Mouse (Mus musculus): ENCODE measurements at regions not wholly inside any gene's neighbourhood (a gene's known extent, or its start where the extent isn't known, plus 50 kb on each side); places are given as distances from the start of the nearest gene placed in this dataset.
A peak's percentile ranks its signal among the peaks of the same experiment; 100 is the strongest.

- no peak overlapping the region for H3K9ac ChIP-seq (replicated peaks; ENCODE audit: low read length, poor library complexity, severe bottlenecking)
- no peak overlapping the region for H3K27ac ChIP-seq (ENCODE audit: low read depth, low read length)
- H3K4me1 ChIP-seq (ENCODE audit: insufficient read depth, low read length): no peaks in the 10 kb centered on the region
- no peak overlapping the region for H3K4me2 ChIP-seq (ENCODE audit: low read depth, low read length, poor library complexity, severe bottlenecking)
- H3K27me3 ChIP-seq (ENCODE audit: insufficient read depth, low read length): no peaks in the 10 kb centered on the region
- no peaks in the 10 kb centered on the region for H3K36me3 ChIP-seq (ENCODE audit: insufficient read depth, low read length)
- no peak for ATAC-seq (ENCODE audit: low FRiP score)
- no peak overlapping the region for H3K4me3 ChIP-seq (ENCODE audit: low read depth, low read length)
- H3K9me3 ChIP-seq (ENCODE audit: low read length): no peaks in the 10 kb centered on the region
- 79% methylated on average over 9 of the region's 9 CpGs for WGBS
- no peak for TF ChIP-seq CTCF (IDR thresholded peaks at IDR 0.05)
- DNase-seq (ENCODE audit: low spot score): no peak
Observed at GRCm38 (mm10) chr5:117040878-117041277, 75.0 kb downstream of the Suds3 start.

GRCm38 (mm10) chr5:117037261-117037660, 78.7 kb downstream of the Suds3 start:
- Histone ChIP-seq H3K4me2 (ENCODE audit: low read depth, low read length, poor library complexity, severe bottlenecking) (no peak overlapping the region), H3K4me3 (ENCODE audit: low read depth, low read length) (no peak overlapping the region), H3K27me3 (ENCODE audit: insufficient read depth, low read length) (no peaks in the 10 kb centered on the region), H3K9ac (replicated peaks; ENCODE audit: low read length, poor library complexity, severe bottlenecking) (0 out of 2 replicates have a peak overlapping the region, but pooled peaks have one; percentile 10), H3K9me3 (ENCODE audit: low read length) (no peaks in the 10 kb centered on the region), H3K4me1 (ENCODE audit: insufficient read depth, low read length) (no peaks in the 10 kb centered on the region), H3K27ac (ENCODE audit: low read depth, low read length) (no peak overlapping the region), H3K36me3 (ENCODE audit: insufficient read depth, low read length) (no peaks in the 10 kb centered on the region)
- WGBS: 23% methylated on average over 3 of the region's 3 CpGs
- peak; percentile 91 for TF ChIP-seq CTCF (IDR thresholded peaks at IDR 0.05)
- DNase-seq (ENCODE audit: low spot score): peak; percentile 82
- no peak for ATAC-seq (ENCODE audit: low FRiP score)

- no peaks in the 10 kb centered on the region for H3K36me3 ChIP-seq (ENCODE audit: insufficient read depth, low read length)
- TF ChIP-seq CTCF (IDR thresholded peaks at IDR 0.05): no peak
- no peaks in the 10 kb centered on the region for H3K9me3 ChIP-seq (ENCODE audit: low read length)
- DNase-seq (ENCODE audit: low spot score): peak; percentile 87
- H3K4me2 ChIP-seq (ENCODE audit: low read depth, low read length, poor library complexity, severe bottlenecking): no peak overlapping the region
- H3K9ac ChIP-seq (replicated peaks; ENCODE audit: low read length, poor library complexity, severe bottlenecking): no peak overlapping the region
- no peak overlapping the region for H3K27ac ChIP-seq (ENCODE audit: low read depth, low read length)
- WGBS: 66% methylated on average over 10 of the region's 10 CpGs
- H3K27me3 ChIP-seq (ENCODE audit: insufficient read depth, low read length): no peaks in the 10 kb centered on the region
- H3K4me3 ChIP-seq (ENCODE audit: low read depth, low read length): no peak overlapping the region
- no peak for ATAC-seq (ENCODE audit: low FRiP score)
- H3K4me1 ChIP-seq (ENCODE audit: insufficient read depth, low read length): no peaks in the 10 kb centered on the region
Observed at GRCm38 (mm10) chr5:117032130-117032529, 83.8 kb downstream of the Suds3 start.

- TF ChIP-seq CTCF (IDR thresholded peaks at IDR 0.05): no peak
- no peak overlapping the region for H3K27ac ChIP-seq (ENCODE audit: low read depth, low read length)
- H3K4me2 ChIP-seq (ENCODE audit: low read depth, low read length, poor library complexity, severe bottlenecking): no peak overlapping the region
- no peak overlapping the region for H3K4me3 ChIP-seq (ENCODE audit: low read depth, low read length)
- no peaks in the 10 kb centered on the region for H3K9me3 ChIP-seq (ENCODE audit: low read length)
- no peaks in the 10 kb centered on the region for H3K36me3 ChIP-seq (ENCODE audit: insufficient read depth, low read length)
- no peak for ATAC-seq (ENCODE audit: low FRiP score)
- DNase-seq (ENCODE audit: low spot score): peak; percentile 51
- H3K9ac ChIP-seq (replicated peaks; ENCODE audit: low read length, poor library complexity, severe bottlenecking): no peak overlapping the region
- WGBS: 75% methylated on average over 13 of the region's 13 CpGs
- no peaks in the 10 kb centered on the region for H3K4me1 ChIP-seq (ENCODE audit: insufficient read depth, low read length)
- H3K27me3 ChIP-seq (ENCODE audit: insufficient read depth, low read length): no peaks in the 10 kb centered on the region
Observed at GRCm38 (mm10) chr5:117025689-117026383, 90.1 kb downstream of the Suds3 start.

GRCm38 (mm10) chr5:117018419-117019150, 97.3 kb downstream of the Suds3 start:
- TF ChIP-seq CTCF (IDR thresholded peaks at IDR 0.05): no peak
- Histone ChIP-seq H3K4me2 (ENCODE audit: low read depth, low read length, poor library complexity, severe bottlenecking) (no peak overlapping the region), H3K27ac (ENCODE audit: low read depth, low read length) (no peak overlapping the region), H3K9ac (replicated peaks; ENCODE audit: low read length, poor library complexity, severe bottlenecking) (no peak overlapping the region), H3K9me3 (ENCODE audit: low read length) (no peaks in the 10 kb centered on the region), H3K4me3 (ENCODE audit: low read depth, low read length) (no peak overlapping the region), H3K27me3 (ENCODE audit: insufficient read depth, low read length) (no peaks in the 10 kb centered on the region), H3K36me3 (ENCODE audit: insufficient read depth, low read length) (no peaks in the 10 kb centered on the region), H3K4me1 (ENCODE audit: insufficient read depth, low read length) (no peaks in the 10 kb centered on the region)
- ATAC-seq (ENCODE audit: low FRiP score) (no peak), DNase-seq (ENCODE audit: low spot score) (no peak)
- WGBS: 83% methylated on average over 6 of the region's 6 CpGs

GRCm38 (mm10) chr5:117011128-117011527, 104.8 kb downstream of the Suds3 start:
- ATAC-seq (ENCODE audit: low FRiP score): no peak

More at GRCm38 (mm10) chr5:117011128-117011527, 104.8 kb downstream of the Suds3 start:
- Histone ChIP-seq H3K27ac (ENCODE audit: low read depth, low read length) (no peak overlapping the region), H3K9me3 (ENCODE audit: low read length) (no peaks in the 10 kb centered on the region), H3K4me3 (ENCODE audit: low read depth, low read length) (no peak overlapping the region), H3K4me2 (ENCODE audit: low read depth, low read length, poor library complexity, severe bottlenecking) (no peak overlapping the region), H3K27me3 (ENCODE audit: insufficient read depth, low read length) (no peaks in the 10 kb centered on the region), H3K36me3 (ENCODE audit: insufficient read depth, low read length) (no peaks in the 10 kb centered on the region), H3K9ac (replicated peaks; ENCODE audit: low read length, poor library complexity, severe bottlenecking) (no peak overlapping the region), H3K4me1 (ENCODE audit: insufficient read depth, low read length) (no peaks in the 10 kb centered on the region)
- 86% methylated on average over 7 of the region's 7 CpGs for WGBS
- no peak for DNase-seq (ENCODE audit: low spot score)
- no peak for TF ChIP-seq CTCF (IDR thresholded peaks at IDR 0.05)

Measured in midbrain, postnatal 0 days (tissue).